Mouse (Mus musculus): ENCODE results near the gene Kif2b.

Kif2b gene

GRCm38 (mm10) chr11:91577317-91577716, at the start of gene Kif2b:
TSS of gene Kif2b (minus strand) at chr11:91577558.
- no peak for DNase-seq (ENCODE audit: low spot score)

GRCm38 (mm10) chr11:91593088-91593487, 15.7 kb upstream of the Kif2b start:
- DNase-seq (ENCODE audit: low spot score), result no peak

GRCm38 (mm10) chr11:91576856-91577255, 502 bp downstream of the Kif2b start:
- no peak for DNase-seq (ENCODE audit: low spot score)

- no peak for DNase-seq (ENCODE audit: low spot score)
These were observed 2.0 kb downstream of the Kif2b start for GRCm38 (mm10) chr11:91575406-91575805.

- no peak for DNase-seq (ENCODE audit: low spot score)
These were observed 2.9 kb downstream of the Kif2b start for GRCm38 (mm10) chr11:91574477-91574876.

GRCm38 (mm10) chr11:91530737-91531136, 46.6 kb downstream of the Kif2b start:
- DNase-seq (ENCODE audit: low spot score), result no peak

Data from urinary bladder, postnatal 10 days (tissue).